Mouse (Mus musculus) embryonic facial prominence, embryonic 11.5 days (tissue): ENCODE data around the gene Cnnm1. TPM values are rescaled to one million over a fixed set of nuclear protein-coding genes. Genes with fewer than 3 reads are reported as not detected.
A peak's percentile ranks its signal among the peaks of the same experiment; 100 is the strongest.

Experiments used
- ATAC-seq: fragments of 200-750 bp; cut with Nextera tagmentation; replicated peaks from 2 replicates; pipeline ENCODE4 v1.8.0; 2017; ENCODE audit warnings: low read depth; ENCODE audit not compliant: insufficient number of reproducible peaks, low FRiP score, low TSS enrichment
- DNase-seq: peaks from one replicate; pipeline ENCODE4 v3.0.0-alpha.2; 2015; ENCODE audit warnings: low spot score
- H3K27ac ChIP-seq: fragments of 300-500 bp; sonication (generic); replicated peaks from 2 replicates; pipeline ENCODE4 v1.5.1; 2014; ENCODE audit warnings: mild to moderate bottlenecking, low read depth, low read length, control low read depth
- H3K27me3 ChIP-seq: fragments of 300-500 bp; sonication (generic); 2 replicates; pipeline ENCODE4 v1.6.1; 2014; ENCODE audit warnings: mild to moderate bottlenecking, low read length, moderate library complexity, mixed read lengths; ENCODE audit not compliant: control insufficient read depth, insufficient read depth
- H3K36me3 ChIP-seq: fragments of 300-500 bp; sonication (generic); replicated peaks from 2 replicates; pipeline ENCODE4 v1.6.1; 2014; ENCODE audit warnings: low read depth, mild to moderate bottlenecking, low read length, moderate library complexity, mixed read lengths; ENCODE audit not compliant: control insufficient read depth, insufficient read depth
- H3K4me1 ChIP-seq: fragments of 300-500 bp; sonication (generic); 2 replicates; pipeline ENCODE4 v1.6.1; 2014; ENCODE audit warnings: low read length, mixed read lengths; ENCODE audit not compliant: control insufficient read depth, insufficient read depth
- H3K4me2 ChIP-seq: fragments of 300-500 bp; sonication (generic); 2 replicates; pipeline ENCODE4 v1.6.1; 2014; ENCODE audit warnings: low read depth, mild to moderate bottlenecking, control low read depth, low read length, moderate library complexity
- H3K4me3 ChIP-seq: fragments of 300-500 bp; sonication (generic); 2 replicates; pipeline ENCODE4 v1.5.1; 2014; ENCODE audit warnings: low read depth, low read length, control low read depth
- H3K9ac ChIP-seq: fragments of 300-500 bp; sonication (generic); replicated peaks from 2 replicates; pipeline ENCODE4 v1.6.1; 2014; ENCODE audit warnings: mild to moderate bottlenecking, control low read depth, low read length
- H3K9me3 ChIP-seq: fragments of 300-500 bp; sonication (generic); replicated peaks from 2 replicates; pipeline ENCODE4 v1.6.1; 2016; ENCODE audit warnings: mild to moderate bottlenecking, low read length, inconsistent platforms, mixed read lengths; ENCODE audit not compliant: control insufficient read depth
- WGBS: fragments of 180-500 bp; shearing (Covaris S2); extraction: QIAGEN DNeasy Blood & Tissue Kit; methylation state at CpG from one replicate; pipeline ENCODE4 v1.1.7; 2014; 5-methylcytosine and 5-hydroxymethylcytosine counted together
- polyA plus RNA-seq: library from polyadenylated mRNA; unstranded; fragments of >200 nt; fragmentation: Nextera tagmentation; extraction: Ambion mirVana; gene quantifications from 2 replicates; pipeline ENCODE4 v1.2.1, GENCODE M21; 2014

Cnnm1 gene
- polyA plus RNA-seq, 1 experiment from 2014 or later: 0.48 TPM

DNA sequence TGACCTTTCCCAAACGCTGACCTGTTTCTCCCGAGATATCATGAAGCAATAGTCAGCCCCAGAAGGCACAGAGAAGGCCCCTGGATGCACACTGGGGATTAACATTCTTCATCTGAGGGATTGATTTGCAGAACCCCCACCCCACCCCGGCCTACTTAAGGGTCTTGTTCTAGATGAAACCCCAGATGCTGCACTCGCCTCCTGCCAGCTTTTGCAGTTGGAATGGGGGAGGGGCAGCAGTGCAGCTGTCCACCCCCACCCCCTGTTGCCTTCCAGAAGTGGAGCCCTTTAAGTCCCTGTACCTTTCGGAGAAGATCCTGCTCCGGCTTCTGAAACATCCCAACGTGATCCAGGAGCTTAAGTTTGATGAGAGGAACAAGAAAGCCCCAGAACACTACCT lies 29.1 kb downstream of the Cnnm1 start:
- WGBS: 58% methylated on average over 7 of the region's 7 CpGs
- Histone ChIP-seq H3K9me3 (no peaks in the 10 kb centered on the region), H3K27ac (no peak overlapping the region), H3K4me1 (no peaks in the 10 kb centered on the region), H3K4me2 (no peak overlapping the region), H3K27me3 (no peaks in the 10 kb centered on the region; the same call in 1 of the 2 replicates), H3K4me3 (no peak overlapping the region), H3K9ac (no peak overlapping the region), H3K36me3 (no peaks in the 10 kb centered on the region)
- ATAC-seq: no peak
- no peak for DNase-seq

DNA sequence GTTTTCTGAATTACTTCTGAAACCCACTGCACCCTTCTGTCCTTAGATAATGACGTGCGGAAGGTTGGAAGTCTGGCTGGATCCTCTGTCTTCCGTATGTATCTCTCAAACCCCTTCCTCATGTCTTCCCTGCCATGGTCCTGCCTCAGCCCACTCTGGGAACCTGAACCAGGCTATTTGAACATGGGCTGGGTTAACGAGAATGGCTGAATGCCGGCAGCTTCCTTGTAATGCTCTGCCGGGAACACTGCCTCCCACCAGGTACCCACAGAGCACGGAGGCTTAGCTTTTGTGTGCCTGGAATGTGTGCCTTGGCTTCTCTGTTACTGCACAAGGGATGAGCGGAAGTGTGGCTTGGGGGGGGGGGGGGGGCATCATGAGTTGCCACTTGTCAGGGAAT lies 32.1 kb downstream of the Cnnm1 start:
- Histone ChIP-seq H3K9ac (no peak overlapping the region), H3K27ac (no peak overlapping the region), H3K36me3 (no peaks in the 10 kb centered on the region), H3K4me3 (no peak overlapping the region), H3K4me1 (no peaks in the 10 kb centered on the region), H3K4me2 (no peak overlapping the region), H3K9me3 (no peaks in the 10 kb centered on the region), H3K27me3 (no peaks in the 10 kb centered on the region; the same call in 1 of the 2 replicates)
- ATAC-seq: no peak
- WGBS: 75% methylated on average over 8 of the region's 8 CpGs
- no peak for DNase-seq

DNA sequence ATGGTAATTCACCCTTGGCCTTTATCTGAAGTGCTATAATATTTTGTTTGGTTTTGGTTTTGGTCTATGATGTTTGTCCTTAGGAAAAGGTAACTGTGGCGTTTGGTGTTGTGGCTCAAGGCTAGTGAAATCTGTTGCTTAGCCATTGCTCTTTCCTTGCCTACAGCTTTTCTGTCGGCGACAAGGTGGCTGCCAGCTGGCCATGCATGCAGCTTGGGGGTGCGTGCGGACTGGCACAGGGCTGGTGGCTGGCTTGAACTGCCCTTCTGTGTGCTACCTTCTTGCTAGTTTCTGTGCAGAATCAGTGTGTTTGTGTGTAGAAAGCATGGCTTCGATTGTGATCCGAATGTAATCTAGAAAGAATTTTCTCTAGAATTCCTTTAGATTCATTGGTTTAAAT lies 32.5 kb downstream of the Cnnm1 start:
- H3K9ac ChIP-seq: no peak overlapping the region
- 90% methylated on average over 7 of the region's 7 CpGs for WGBS
- H3K4me2 ChIP-seq: no peak overlapping the region
- H3K4me1 ChIP-seq: no peaks in the 10 kb centered on the region
- DNase-seq (no peak), ATAC-seq (no peak)
- no peak overlapping the region for H3K4me3 ChIP-seq
- H3K27me3 ChIP-seq: no peaks in the 10 kb centered on the region; the same call in 1 of the 2 replicates
- H3K36me3 ChIP-seq: no peaks in the 10 kb centered on the region
- no peaks in the 10 kb centered on the region for H3K9me3 ChIP-seq
- no peak overlapping the region for H3K27ac ChIP-seq

DNA sequence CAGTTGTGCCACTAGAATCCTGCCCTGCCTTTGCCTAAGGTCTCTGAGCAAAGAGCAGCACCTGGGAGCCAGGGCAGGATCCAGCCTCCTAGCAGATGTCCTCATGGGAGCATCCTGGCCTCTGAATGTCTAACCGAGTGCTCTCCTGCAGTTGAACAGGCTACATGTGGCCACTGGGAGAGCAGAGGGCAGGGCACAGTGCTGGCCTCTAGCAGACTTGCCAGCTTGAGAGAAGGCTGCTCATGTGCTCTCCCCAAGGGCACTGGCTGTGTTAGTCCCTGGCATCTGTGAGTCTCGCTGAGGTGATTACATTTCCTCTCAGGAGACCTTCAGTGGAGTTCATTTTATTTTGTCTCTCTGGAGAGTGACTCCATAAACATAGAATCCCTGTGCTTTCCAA lies 35.4 kb downstream of the Cnnm1 start:
- no peak overlapping the region for H3K4me3 ChIP-seq
- H3K27ac ChIP-seq: no peak overlapping the region
- H3K9me3 ChIP-seq: no peaks in the 10 kb centered on the region
- 39% methylated on average over 2 of the region's 2 CpGs for WGBS
- no peaks in the 10 kb centered on the region for H3K36me3 ChIP-seq
- ATAC-seq (no peak), DNase-seq (no peak)
- no peaks in the 10 kb centered on the region for H3K4me1 ChIP-seq
- H3K9ac ChIP-seq: no peak overlapping the region
- no peaks in the 10 kb centered on the region; the same call in 1 of the 2 replicates for H3K27me3 ChIP-seq
- no peak overlapping the region for H3K4me2 ChIP-seq

DNA sequence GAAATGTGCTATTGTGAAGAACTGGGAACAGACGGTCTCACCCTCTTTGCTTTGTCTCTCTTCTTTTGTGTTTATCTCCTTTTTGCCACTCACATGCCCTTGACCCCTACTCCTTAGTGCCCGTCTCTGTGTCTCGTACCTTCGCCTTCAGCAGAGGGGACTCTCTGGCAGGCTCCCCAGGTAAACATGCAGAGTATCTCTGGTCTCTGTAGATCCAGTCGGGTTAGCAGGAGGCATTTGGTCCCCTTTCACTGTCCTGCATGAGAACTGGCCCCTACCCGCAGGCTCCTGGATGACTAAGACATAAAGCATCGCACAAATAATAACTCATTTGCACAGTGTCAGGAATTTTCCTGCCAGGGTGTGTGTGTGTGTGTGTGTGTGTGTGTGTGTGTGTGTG lies 35.8 kb downstream of the Cnnm1 start:
- Histone ChIP-seq H3K4me2 (no peak overlapping the region), H3K4me3 (no peak overlapping the region), H3K9ac (no peak overlapping the region), H3K9me3 (no peaks in the 10 kb centered on the region), H3K27me3 (no peaks in the 10 kb centered on the region; the same call in 1 of the 2 replicates), H3K4me1 (no peaks in the 10 kb centered on the region), H3K27ac (no peak overlapping the region), H3K36me3 (no peaks in the 10 kb centered on the region)
- no peak for ATAC-seq
- 72% methylated on average over 7 of the region's 7 CpGs for WGBS
- DNase-seq: no peak

DNA sequence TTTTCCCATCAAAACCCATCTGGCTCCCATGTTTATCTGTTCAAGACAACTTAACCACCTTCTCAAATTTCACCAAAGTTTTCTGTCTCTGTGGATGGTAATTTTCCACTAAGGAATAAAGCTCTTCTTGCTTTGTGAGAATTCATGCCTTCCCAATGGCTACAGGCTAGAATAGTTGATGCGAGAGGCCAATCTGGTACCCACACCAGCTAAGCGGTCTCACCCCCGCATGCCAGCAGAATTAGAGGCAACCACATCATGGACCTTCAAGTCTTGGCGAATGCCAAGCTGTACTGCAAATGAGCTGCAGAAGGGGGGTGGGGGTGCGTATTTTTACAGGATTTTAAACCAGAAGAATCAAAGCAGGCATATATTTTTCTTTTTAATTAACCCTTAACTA lies 37.2 kb downstream of the Cnnm1 start:
- DNase-seq (no peak), ATAC-seq (no peak)
- no peak overlapping the region for H3K27ac ChIP-seq
- H3K4me3 ChIP-seq: no peak overlapping the region
- H3K9me3 ChIP-seq: no peaks in the 10 kb centered on the region
- WGBS: 81% methylated on average over 5 of the region's 5 CpGs
- H3K9ac ChIP-seq: no peak overlapping the region
- no peak overlapping the region for H3K4me2 ChIP-seq
- H3K27me3 ChIP-seq: no peaks in the 10 kb centered on the region
- no peaks in the 10 kb centered on the region for H3K36me3 ChIP-seq
- no peaks in the 10 kb centered on the region for H3K4me1 ChIP-seq

DNA sequence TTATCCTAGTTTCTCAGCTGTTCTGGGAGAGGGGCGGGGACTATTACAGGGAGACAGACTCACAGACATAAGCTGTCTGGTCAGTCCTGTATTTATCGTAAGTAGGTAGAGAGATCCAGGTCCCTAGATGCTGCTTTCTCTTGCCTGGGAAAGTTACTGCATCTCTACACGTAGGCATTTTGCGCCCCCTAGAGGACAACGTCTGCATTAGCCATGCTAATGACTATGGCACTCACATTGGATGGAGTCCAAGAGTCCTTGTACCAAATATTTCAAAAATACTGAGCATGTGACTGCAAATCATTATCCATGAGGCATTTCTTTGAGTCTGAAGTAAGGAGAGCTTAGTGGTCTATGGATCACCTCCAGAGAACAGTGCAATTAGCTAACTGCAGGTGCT lies 38.7 kb downstream of the Cnnm1 start:
- Histone ChIP-seq H3K4me2 (no peak overlapping the region), H3K4me3 (no peak overlapping the region), H3K4me1 (no peaks in the 10 kb centered on the region), H3K36me3 (no peaks in the 10 kb centered on the region), H3K9me3 (no peaks in the 10 kb centered on the region), H3K27ac (no peak overlapping the region), H3K27me3 (no peaks in the 10 kb centered on the region), H3K9ac (no peak overlapping the region)
- ATAC-seq (no peak), DNase-seq (peak; percentile 83)
- 20% methylated on average over 5 of the region's 5 CpGs for WGBS

DNA sequence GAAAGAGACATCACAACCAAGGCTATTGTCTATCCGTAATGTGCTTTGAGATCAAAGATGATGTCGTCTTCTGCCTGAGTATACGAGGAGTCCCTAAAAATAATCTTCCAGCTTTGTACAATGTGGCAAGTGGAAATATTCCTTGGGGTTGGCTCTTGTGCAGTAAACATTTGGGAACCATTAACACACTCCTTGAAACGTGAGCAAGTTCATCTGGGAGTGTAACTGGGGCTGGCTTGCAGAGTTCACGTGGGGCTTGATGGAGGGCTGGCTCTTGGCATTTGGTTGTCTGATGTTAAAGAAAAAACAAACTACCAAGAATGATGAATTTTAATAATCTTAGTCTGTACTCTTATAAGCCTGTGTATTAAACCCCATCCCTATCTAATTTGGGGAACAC lies 39.2 kb downstream of the Cnnm1 start:
- DNase-seq (peak; percentile 26), ATAC-seq (no peak)
- no peaks in the 10 kb centered on the region for H3K4me1 ChIP-seq
- no peak overlapping the region for H3K4me3 ChIP-seq
- no peaks in the 10 kb centered on the region for H3K27me3 ChIP-seq
- H3K36me3 ChIP-seq: no peaks in the 10 kb centered on the region
- H3K27ac ChIP-seq: no peak overlapping the region
- 64% methylated on average over 5 of the region's 5 CpGs for WGBS
- no peaks in the 10 kb centered on the region for H3K9me3 ChIP-seq
- no peak overlapping the region for H3K9ac ChIP-seq
- H3K4me2 ChIP-seq: no peak overlapping the region
